Mouse (Mus musculus): ENCODE measurements around the gene Gm4969.

DNA sequence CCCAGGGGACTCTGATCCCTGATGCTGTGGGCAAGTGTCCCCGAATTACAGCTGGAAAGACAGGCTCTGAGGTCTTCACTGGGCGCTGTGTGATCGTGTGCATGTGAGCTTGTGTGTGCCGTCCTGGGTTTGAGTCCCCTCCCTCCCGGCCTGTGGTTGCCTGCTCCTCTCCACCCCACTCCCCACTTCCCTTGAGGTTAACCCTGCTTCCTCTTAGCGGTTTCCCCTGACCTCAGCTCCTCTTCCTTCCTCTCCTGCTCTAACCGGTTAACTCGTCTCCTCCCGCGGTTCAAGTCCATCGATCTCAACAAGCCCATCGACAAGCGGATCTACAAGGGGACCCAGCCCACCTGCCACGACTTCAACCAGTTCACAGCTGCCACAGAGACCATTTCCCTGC is 40.4 kb downstream of the Gm4969 start:
- TF ChIP-seq CTCF (IDR thresholded peaks at IDR 0.05; ENCODE audit: borderline replicate concordance, insufficient read depth, low read depth, low read length) (no peak), POLR2A (IDR thresholded peaks at IDR 0.05; ENCODE audit: borderline replicate concordance, insufficient read depth, low read length) (no peak)
